Mouse (Mus musculus) embryonic facial prominence, embryonic 11.5 days (tissue): ENCODE results near the gene Kif1b. TPM values are rescaled to one million over a fixed set of nuclear protein-coding genes. Genes with fewer than 3 reads are reported as not detected.

Experiments used
- ATAC-seq: fragments of 200-750 bp; cut with Nextera tagmentation; replicated peaks from 2 replicates; pipeline ENCODE4 v1.8.0; 2017; ENCODE audit warnings: low read depth; ENCODE audit not compliant: insufficient number of reproducible peaks, low FRiP score, low TSS enrichment
- DNase-seq: peaks from one replicate; pipeline ENCODE4 v3.0.0-alpha.2; 2015; ENCODE audit warnings: low spot score
- H3K27ac ChIP-seq: fragments of 300-500 bp; sonication (generic); replicated peaks from 2 replicates; pipeline ENCODE4 v1.5.1; 2014; ENCODE audit warnings: mild to moderate bottlenecking, low read depth, low read length, control low read depth
- H3K27me3 ChIP-seq: fragments of 300-500 bp; sonication (generic); 2 replicates; pipeline ENCODE4 v1.6.1; 2014; ENCODE audit warnings: mild to moderate bottlenecking, low read length, moderate library complexity, mixed read lengths; ENCODE audit not compliant: control insufficient read depth, insufficient read depth
- H3K36me3 ChIP-seq: fragments of 300-500 bp; sonication (generic); replicated peaks from 2 replicates; pipeline ENCODE4 v1.6.1; 2014; ENCODE audit warnings: low read depth, mild to moderate bottlenecking, low read length, moderate library complexity, mixed read lengths; ENCODE audit not compliant: control insufficient read depth, insufficient read depth
- H3K4me1 ChIP-seq: fragments of 300-500 bp; sonication (generic); 2 replicates; pipeline ENCODE4 v1.6.1; 2014; ENCODE audit warnings: low read length, mixed read lengths; ENCODE audit not compliant: control insufficient read depth, insufficient read depth
- H3K4me2 ChIP-seq: fragments of 300-500 bp; sonication (generic); 2 replicates; pipeline ENCODE4 v1.6.1; 2014; ENCODE audit warnings: low read depth, mild to moderate bottlenecking, control low read depth, low read length, moderate library complexity
- H3K4me3 ChIP-seq: fragments of 300-500 bp; sonication (generic); 2 replicates; pipeline ENCODE4 v1.5.1; 2014; ENCODE audit warnings: low read depth, low read length, control low read depth
- H3K9ac ChIP-seq: fragments of 300-500 bp; sonication (generic); replicated peaks from 2 replicates; pipeline ENCODE4 v1.6.1; 2014; ENCODE audit warnings: mild to moderate bottlenecking, control low read depth, low read length
- H3K9me3 ChIP-seq: fragments of 300-500 bp; sonication (generic); replicated peaks from 2 replicates; pipeline ENCODE4 v1.6.1; 2016; ENCODE audit warnings: mild to moderate bottlenecking, low read length, inconsistent platforms, mixed read lengths; ENCODE audit not compliant: control insufficient read depth
- WGBS: fragments of 180-500 bp; shearing (Covaris S2); extraction: QIAGEN DNeasy Blood & Tissue Kit; methylation state at CpG from one replicate; pipeline ENCODE4 v1.1.7; 2014; 5-methylcytosine and 5-hydroxymethylcytosine counted together
- polyA plus RNA-seq: library from polyadenylated mRNA; unstranded; fragments of >200 nt; fragmentation: Nextera tagmentation; extraction: Ambion mirVana; gene quantifications from 2 replicates; pipeline ENCODE4 v1.2.1, GENCODE M21; 2014

Gene Kif1b
- polyA plus RNA-seq, 1 experiment from 2014 or later, result 45.1 TPM

GRCm38 (mm10) chr4:149154859-149155258 lies 152.6 kb downstream of the Kif1b start:
- ATAC-seq (no peak), DNase-seq (no peak)
- WGBS, result 97% methylated on average over 7 of the region's 7 CpGs
- no peaks in the 10 kb centered on the region for H3K27me3 ChIP-seq
- H3K36me3 ChIP-seq, result peaks cover 18% of the 10 kb centered on the region
- H3K27ac ChIP-seq, result no peak overlapping the region
- H3K4me3 ChIP-seq, result no peak overlapping the region
- H3K9me3 ChIP-seq, result no peaks in the 10 kb centered on the region
- H3K9ac ChIP-seq, result no peak overlapping the region
- H3K4me1 ChIP-seq, result no peaks in the 10 kb centered on the region
- H3K4me2 ChIP-seq, result no peak overlapping the region

GRCm38 (mm10) chr4:149150721-149151120 lies 156.8 kb downstream of the Kif1b start:
- 91% methylated on average over 11 of the region's 11 CpGs for WGBS
- no peak for ATAC-seq
- no peak overlapping the region for H3K9ac ChIP-seq

GRCm38 (mm10) chr4:149150256-149150655 lies 157.2 kb downstream of the Kif1b start:
- H3K4me3 ChIP-seq, result no peak overlapping the region
- no peak overlapping the region for H3K4me2 ChIP-seq
- ATAC-seq (no peak), DNase-seq (no peak)
- WGBS, result 71% methylated on average over 11 of the region's 11 CpGs
- H3K9ac ChIP-seq, result no peak overlapping the region
- H3K27me3 ChIP-seq, result no peaks in the 10 kb centered on the region
- H3K36me3 ChIP-seq, result peaks cover 18% of the 10 kb centered on the region
- H3K4me1 ChIP-seq, result no peaks in the 10 kb centered on the region
- no peaks in the 10 kb centered on the region for H3K9me3 ChIP-seq
- no peak overlapping the region for H3K27ac ChIP-seq

More at GRCm38 (mm10) chr4:149150721-149151120, 156.8 kb downstream of the Kif1b start:
- no peak overlapping the region for H3K4me3 ChIP-seq
- H3K4me1 ChIP-seq, result no peaks in the 10 kb centered on the region
- no peak overlapping the region for H3K27ac ChIP-seq
- H3K36me3 ChIP-seq, result peaks cover 18% of the 10 kb centered on the region
- no peak overlapping the region for H3K4me2 ChIP-seq
- no peaks in the 10 kb centered on the region for H3K27me3 ChIP-seq
- DNase-seq, result no peak
- no peaks in the 10 kb centered on the region for H3K9me3 ChIP-seq

DNA sequence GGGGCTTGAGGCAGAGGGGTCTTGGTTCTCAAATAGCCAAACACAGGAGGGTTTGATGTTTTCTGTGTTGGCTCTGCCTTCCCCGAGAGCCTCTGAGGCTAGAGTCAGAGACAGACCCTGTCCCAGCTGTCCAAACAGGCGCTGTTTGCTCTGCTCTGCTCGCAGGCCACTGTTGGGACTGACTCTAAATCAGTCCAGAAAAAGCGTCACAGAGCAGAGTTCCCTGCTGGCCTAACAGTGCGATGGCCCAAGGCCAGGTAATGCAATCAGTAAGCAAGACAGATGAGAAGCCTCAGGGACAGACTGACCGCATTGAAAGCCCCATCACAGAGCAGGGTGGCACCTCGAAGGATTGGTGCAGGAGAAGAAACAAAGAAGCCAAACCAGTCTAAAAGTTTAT lies 157.9 kb downstream of the Kif1b start:
- DNase-seq (no peak), ATAC-seq (no peak)
- H3K9ac ChIP-seq, result no peak overlapping the region
- no peaks in the 10 kb centered on the region for H3K27me3 ChIP-seq
- H3K9me3 ChIP-seq, result no peaks in the 10 kb centered on the region
- H3K4me1 ChIP-seq, result no peaks in the 10 kb centered on the region
- no peak overlapping the region for H3K4me3 ChIP-seq
- H3K4me2 ChIP-seq, result no peak overlapping the region
- 66% methylated on average over 7 of the region's 7 CpGs for WGBS
- H3K36me3 ChIP-seq, result peaks cover 15% of the 10 kb centered on the region
- H3K27ac ChIP-seq, result no peak overlapping the region

DNA sequence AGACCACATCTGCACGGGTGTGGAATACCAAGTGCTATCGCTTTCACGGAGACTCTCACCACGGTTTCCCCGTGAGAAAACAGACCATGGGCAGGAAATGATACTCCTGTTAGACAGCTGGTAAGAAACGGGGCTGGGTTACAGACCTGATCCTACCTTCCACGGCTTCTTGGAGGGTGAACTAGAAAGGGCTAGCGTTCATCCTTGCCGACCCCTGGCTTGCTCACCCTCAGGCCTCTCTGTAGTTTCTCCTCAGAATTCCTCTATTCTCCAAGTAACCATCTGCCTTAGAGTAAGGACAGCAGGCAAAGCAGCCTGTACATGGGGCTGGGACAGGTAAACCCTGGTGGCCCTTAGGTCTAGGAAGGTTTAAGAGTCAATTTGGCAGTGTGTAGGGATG lies 158.3 kb downstream of the Kif1b start:
- Histone ChIP-seq H3K9ac (no peak overlapping the region), H3K4me3 (no peak overlapping the region), H3K27me3 (no peaks in the 10 kb centered on the region), H3K9me3 (no peaks in the 10 kb centered on the region), H3K4me2 (no peak overlapping the region), H3K36me3 (peaks cover 15% of the 10 kb centered on the region), H3K27ac (no peak overlapping the region), H3K4me1 (no peaks in the 10 kb centered on the region)
- DNase-seq (no peak), ATAC-seq (no peak)
- WGBS, result 73% methylated on average over 9 of the region's 9 CpGs

DNA sequence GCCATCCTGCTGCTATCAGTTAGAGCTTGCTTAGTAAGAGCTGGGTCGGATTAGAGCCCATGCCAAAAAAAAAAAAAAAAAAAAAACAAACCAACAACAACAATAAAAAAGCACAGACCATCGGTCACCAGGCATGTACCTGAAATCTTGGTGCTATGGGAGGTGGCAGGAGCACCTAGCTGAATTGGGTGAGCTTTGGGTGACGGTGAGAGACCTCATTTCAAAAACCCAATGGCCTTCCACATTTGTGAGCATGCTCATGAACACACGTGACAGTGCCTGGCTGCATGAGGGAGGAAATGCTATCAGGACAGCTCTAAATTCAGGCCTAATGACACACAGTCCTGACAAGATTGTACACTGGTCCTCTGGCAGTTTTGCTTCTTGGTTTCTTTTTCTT lies 159.4 kb downstream of the Kif1b start:
- WGBS, result 84% methylated on average over 4 of the region's 4 CpGs
- H3K9ac ChIP-seq, result no peak overlapping the region
- ATAC-seq (no peak), DNase-seq (no peak)
- no peak overlapping the region for H3K4me2 ChIP-seq
- no peaks in the 10 kb centered on the region for H3K27me3 ChIP-seq
- no peaks in the 10 kb centered on the region for H3K4me1 ChIP-seq
- H3K36me3 ChIP-seq, result peaks cover 9% of the 10 kb centered on the region
- H3K9me3 ChIP-seq, result no peaks in the 10 kb centered on the region
- H3K27ac ChIP-seq, result no peak overlapping the region
- no peak overlapping the region for H3K4me3 ChIP-seq

DNA sequence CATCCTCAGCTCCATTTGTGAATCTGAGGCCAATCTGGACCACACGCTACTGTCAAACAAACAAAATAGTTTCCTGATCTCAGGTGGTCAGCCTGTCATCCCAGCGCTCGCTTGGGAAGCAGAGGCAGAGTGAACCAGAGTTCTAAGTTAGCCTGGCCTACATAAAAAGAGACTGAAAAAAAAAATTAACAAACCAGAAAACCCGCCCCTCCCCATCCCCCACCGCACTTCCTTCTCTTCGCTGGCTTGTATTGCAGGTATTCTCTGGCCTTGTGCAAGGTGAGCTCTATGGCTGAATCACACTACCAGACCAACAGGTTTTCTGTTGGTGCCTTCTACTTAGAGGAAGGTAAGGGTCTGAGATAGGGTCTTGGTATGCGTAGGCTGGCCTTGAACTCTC lies 160.0 kb downstream of the Kif1b start:
- 80% methylated on average over 7 of the region's 7 CpGs for WGBS

DNA sequence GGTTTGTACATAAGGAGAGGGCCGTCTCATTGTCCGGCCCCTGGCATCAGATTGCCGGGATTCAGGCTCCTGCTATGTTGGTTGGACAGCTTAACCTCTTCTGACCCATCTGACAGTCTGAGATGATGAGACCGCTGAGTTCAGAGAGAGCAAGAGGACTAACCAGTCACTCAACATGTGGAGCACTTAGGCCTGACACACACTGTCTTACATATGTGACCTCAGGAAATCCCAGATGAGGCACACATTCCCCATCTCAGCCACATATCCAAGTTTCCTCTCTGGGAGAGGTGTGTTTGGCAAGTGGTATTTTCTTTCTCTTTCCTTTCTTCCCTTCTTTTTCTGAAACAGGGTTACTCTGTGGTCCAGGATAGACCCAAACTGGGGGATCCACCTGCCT lies 162.3 kb downstream of the Kif1b start:
- no peak for ATAC-seq
- Histone ChIP-seq H3K9me3 (no peaks in the 10 kb centered on the region), H3K36me3 (no peaks in the 10 kb centered on the region), H3K4me1 (no peaks in the 10 kb centered on the region), H3K4me3 (no peak overlapping the region), H3K27ac (no peak overlapping the region), H3K4me2 (no peak overlapping the region), H3K9ac (no peak overlapping the region), H3K27me3 (no peaks in the 10 kb centered on the region)
- WGBS, result 64% methylated on average over 4 of the region's 4 CpGs
- DNase-seq, result no peak

More for the DNA sequence above, 160.0 kb downstream of the Kif1b start:
- Histone ChIP-seq H3K36me3 (peaks cover 5% of the 10 kb centered on the region), H3K4me2 (no peak overlapping the region), H3K4me1 (no peaks in the 10 kb centered on the region), H3K9me3 (no peaks in the 10 kb centered on the region), H3K9ac (no peak overlapping the region), H3K4me3 (no peak overlapping the region), H3K27ac (no peak overlapping the region), H3K27me3 (no peaks in the 10 kb centered on the region)
- no peak for ATAC-seq
- DNase-seq, result no peak
